Mouse (Mus musculus) c-Kit-positive CD71-negative TER-119-negative erythroid progenitor cells, embryonic 14.5 days (primary cell): ENCODE results near the gene Nup214.
"Not testable (repeated sequence)": the region's sequence is repeated elsewhere in the genome, so short reads cannot be mapped to it uniquely, and the experiment has no call there.

Experiments
- DNase-seq: peaks from one replicate; pipeline ENCODE4 v3.0.0-alpha.2; 2013; ENCODE audit warnings: low read depth

The Nup214 gene

GRCm38 (mm10) chr2:31964191-31964590, 10.0 kb upstream of the Nup214 start:
- DNase-seq = no peak

GRCm38 (mm10) chr2:31965110-31965509, 9.1 kb upstream of the Nup214 start:
- peak; percentile 41 for DNase-seq

DNA sequence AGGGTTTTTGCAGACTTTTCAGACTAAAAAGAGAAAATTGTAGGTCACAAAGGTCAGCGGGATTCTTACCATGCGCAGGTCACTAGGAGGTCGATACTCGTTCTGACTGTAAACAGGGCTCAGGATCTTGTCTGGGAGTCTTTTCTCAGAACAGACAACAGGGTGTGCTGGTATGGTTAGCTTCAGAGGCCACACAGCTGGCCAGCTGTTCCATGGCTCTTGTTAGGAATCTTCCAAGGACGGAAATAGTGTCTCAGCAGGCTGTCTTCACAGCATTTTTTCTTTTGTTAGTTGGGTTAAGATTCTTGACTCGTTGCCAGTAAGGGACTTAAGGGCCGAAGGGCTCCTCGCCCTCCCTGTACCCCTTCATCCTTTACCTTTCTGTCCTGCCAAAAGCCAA, 7.4 kb upstream of the Nup214 start:
- DNase-seq = no peak

DNA sequence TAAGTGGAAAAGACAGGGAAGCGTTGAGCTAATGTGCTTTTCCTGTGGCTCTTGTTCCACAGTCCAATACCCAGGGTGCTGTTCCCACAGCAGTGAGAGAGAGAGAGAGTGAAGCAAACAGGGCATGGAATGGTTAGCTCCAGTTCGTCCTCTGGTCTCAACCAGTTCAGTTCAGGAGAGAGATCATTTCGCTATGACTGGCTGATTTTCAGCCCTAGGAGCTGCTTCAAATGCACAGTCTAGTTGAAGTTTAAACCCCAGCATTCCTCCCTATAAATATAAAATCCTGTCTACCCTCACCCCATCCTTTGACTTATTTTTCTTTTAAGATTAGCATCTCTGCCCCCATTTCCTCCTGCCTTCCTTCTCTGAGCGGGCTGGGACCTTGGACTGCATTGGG, 1.6 kb upstream of the Nup214 start:
- DNase-seq = no peak

DNA sequence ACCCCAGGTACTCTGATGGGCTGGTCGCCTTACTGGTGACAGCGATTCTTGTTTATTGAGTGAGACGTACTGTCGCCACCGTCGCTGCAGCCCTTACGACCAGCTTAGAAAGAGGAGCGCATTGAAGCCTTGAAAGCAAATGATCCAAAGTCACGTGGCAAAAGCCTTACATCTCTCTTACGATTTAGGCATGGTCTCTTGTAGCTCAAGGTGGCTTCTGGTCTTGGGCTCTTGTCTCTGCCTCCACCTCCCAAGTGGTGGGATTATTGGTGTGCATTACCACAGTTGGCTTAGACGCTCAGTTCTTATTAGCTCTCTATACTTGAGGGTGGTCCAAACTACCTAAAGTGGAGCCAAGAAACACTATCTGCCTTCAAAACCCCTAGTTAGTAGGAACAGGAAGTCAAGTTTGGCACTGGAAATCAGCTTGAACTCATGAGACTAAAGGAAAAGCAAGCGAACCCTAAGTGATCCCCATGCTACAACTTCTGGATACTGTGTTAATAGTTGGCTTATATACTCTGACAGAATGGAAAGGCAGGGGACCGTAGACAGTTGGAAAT, 654 bp downstream of the Nup214 start:
- DNase-seq = no peak

DNA sequence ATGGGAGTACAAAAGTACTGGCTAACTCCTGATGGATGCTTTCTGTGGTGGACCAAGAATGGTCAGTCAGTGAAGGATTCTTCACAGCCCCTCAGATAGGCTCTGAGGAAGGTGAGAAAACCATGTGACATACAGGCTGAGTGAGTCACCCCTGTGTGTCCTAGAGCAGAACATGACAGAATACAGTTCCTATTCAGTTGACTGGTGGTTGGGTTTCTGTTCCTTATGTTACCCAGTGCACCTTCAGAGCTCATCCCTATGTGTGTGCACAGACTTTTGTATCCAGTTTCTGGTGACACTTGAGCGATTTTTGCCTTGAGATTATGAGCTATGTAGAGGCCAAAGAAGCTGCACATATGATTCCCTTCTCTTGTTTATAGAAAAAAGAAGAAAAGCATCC, 13.5 kb downstream of the Nup214 start:
- no peak for DNase-seq

DNA sequence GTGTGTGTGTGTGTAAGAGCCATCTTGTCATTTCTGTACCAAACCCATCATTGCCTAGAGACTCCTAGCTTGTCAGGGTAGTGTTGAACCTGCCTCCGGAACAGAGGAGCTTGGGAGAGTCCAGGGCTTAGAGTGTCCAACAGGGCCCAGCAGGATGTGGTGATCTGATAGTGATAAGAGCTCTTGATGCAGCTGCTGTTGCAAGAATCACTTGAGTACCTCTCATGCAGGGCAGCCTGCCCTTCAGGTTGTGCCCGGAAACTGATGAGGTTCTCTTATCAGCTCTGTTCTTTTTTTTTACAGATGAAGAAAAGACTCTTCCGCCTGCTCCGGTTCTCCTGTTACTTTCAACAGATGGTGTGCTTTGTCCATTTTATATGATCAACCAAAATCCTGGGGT, 16.7 kb downstream of the Nup214 start:
- DNase-seq = no peak

- DNase-seq = no peak
Observed at GRCm38 (mm10) chr2:31994896-31995295, 20.7 kb downstream of the Nup214 start.

DNA sequence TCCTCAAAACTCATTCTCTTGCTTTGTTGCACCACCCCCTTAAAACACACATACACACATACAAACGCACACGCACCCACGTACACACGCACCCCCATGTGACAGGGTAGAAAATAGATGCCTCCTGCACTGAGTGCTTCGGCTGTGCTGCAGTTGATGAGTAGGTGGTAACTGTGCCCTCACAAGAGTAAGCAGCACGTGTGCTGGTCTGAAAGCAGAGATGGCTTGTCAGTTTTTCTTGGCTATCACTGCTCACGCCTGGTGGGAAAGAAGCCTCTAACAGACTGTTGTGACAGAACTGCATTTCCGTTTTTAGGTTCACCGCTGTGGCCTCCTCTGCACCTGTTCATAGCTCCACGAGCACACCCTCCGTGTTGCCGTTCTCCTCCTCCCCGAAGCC, 21.8 kb downstream of the Nup214 start:
- DNase-seq = no peak

DNA sequence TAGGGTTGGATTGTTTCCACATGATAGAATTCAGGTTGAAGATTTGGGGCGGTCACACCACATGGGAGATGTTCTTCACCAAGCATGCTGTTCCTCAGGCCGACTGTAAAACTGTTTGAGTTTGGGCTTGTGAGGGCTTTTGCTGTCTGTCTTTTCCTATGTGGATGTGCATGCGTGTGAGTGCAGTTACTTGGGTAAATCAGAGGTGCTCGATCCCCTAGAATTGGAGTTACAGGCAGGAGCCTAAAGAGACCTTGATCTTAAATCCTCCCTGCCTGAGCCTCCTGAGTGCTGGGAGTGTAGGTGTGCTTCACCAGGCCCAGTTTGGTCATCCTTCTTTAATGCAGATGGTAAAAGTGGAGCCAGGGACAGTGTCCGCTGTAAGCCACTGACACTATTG, 23.3 kb downstream of the Nup214 start:
- no peak for DNase-seq

DNA sequence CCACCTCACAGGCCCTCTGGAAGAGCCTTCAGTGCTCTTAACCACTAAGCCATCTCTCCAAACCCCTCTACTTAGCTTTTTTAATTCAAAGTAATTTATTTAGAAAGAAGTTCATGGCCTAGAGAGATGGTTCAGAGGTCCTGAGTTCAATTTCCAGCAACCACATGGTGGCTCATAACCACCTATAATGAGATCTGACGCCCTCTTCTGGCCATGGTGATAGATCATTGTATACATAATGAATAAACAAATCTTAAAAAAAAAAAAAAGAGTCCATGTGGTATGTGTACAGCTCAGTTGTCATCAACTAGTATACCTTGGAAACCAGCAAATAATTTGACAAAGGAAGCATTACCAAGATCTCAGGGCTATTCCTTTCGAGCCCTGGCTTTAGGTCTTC, 24.2 kb downstream of the Nup214 start:
- DNase-seq = peak; percentile 6

DNA sequence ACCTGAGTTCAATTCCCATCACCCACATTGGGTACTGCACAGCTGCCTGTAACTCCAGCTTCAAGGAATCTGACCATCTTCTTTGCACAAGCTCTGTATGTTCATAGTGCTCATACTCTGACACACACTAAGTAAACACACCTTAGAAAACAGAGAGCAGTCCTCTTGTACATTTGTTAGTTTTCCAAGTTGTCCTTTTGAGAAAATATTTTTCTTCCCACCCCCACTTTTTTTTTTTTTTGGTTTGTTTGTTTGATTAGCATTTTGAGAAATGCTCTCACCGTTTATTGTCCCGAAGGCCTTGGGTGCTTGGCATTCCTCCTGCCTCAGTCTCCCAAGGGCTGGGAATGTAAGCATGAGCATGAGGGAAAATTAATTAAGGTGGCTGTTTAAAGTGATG, 34.1 kb downstream of the Nup214 start:
- DNase-seq = no peak

GRCm38 (mm10) chr2:32008716-32009115, 34.5 kb downstream of the Nup214 start:
- no peak for DNase-seq

DNA sequence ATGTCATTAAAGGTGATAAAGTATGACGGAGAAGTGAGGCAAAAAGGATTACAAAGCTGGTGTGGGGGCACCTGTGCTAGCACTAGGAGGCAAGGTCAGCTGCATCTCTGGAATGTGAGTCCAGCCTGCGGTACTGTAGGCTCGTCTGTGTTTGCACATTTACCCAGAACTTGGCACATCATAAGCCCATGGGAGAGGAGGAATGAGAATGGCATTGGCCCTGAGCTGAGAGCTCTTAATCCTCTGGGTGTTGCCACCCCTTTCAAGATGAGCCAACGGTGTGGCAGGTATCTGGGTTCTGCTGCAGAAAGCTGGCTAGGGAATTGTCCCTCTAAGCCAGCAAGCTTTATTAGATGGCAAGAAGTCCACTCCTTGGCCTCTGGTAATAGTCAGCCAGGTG, 45.5 kb downstream of the Nup214 start:
- no peak for DNase-seq

DNA sequence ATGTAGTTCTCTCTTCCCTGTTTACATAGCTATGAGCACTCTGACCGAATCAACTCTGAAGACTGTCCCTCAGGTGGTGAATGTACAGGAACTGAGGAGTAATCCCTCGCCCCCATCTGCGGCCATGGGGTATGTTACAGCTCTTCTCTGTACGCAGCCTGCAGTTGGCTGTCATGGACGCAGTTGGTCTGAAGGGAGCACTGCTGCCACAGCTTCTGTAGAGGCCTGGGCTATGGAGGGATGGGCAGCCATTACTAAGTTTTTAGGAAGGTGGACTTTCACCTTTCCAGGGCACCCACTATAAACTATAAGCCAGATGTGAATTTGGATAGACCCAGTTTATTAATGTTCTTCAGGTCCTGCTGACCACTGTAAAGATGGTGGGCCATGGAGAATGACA, 46.0 kb downstream of the Nup214 start:
- no peak for DNase-seq

GRCm38 (mm10) chr2:32024372-32024771, 50.1 kb downstream of the Nup214 start:
- DNase-seq = no peak

DNA sequence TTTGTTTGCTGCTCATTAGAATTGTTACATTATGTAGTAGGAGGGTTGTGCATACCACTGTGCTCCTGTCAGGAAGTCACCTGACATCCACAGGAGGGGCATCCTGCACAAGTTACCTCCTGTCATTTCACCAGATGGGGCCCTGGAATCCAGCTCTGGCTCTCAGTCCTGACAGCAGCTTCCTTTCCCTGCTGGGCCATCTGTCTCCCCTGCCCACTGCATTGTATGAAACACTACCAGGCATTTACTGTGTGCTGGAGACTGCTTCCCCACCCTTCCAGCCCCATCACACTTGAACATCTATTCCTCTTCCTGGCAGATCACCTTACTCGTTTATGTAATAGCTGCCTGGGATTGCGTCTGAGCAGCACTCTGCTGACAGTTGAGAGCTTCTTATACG, 55.4 kb downstream of the Nup214 start:
- no peak for DNase-seq

GRCm38 (mm10) chr2:32033436-32033835, 59.2 kb downstream of the Nup214 start:
- no peak for DNase-seq

DNA sequence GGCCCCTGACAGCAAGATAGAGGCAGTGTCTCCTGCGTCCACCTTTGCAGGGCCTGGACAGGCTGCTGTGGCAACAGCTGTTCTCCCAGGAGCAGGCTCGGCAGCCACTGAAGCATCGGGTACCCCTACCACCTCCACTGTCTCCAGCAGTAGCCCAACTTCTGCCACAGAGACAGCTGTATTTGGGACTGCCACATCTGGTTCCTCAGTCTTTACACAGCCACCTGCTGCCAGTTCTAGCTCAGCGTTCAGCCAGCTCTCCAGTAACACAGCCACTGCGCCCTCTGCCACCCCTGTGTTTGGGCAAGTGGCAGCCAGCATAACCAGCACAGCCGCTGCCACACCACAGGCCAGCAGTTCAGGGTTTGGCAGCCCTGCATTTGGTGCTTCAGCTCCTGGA, 60.0 kb downstream of the Nup214 start:
- no peak for DNase-seq

GRCm38 (mm10) chr2:32037279-32037858, 63.1 kb downstream of the Nup214 start:
- no peak for DNase-seq

GRCm38 (mm10) chr2:32038661-32039081, 64.4 kb downstream of the Nup214 start:
- DNase-seq = no peak

DNA sequence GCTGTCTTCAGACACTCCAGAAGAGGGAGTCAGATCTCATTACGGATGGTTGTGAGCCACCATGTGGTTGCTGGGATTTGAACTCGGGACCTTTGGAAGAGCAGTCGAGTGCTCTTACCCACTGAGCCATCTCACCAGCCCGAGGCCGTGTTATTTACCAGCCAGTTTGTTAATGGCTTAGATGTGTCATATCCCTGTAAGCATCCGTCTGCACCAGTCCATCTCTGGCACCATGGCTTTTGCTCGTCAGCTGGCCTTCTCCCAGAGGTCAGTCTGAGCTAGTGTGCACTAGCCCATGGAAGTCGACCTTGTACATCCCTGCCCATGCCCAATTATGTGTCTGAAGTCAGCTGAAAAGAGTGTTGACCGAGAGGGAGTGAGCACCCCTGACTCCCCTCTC, 66.4 kb downstream of the Nup214 start:
- DNase-seq = not testable (repeated sequence)

DNA sequence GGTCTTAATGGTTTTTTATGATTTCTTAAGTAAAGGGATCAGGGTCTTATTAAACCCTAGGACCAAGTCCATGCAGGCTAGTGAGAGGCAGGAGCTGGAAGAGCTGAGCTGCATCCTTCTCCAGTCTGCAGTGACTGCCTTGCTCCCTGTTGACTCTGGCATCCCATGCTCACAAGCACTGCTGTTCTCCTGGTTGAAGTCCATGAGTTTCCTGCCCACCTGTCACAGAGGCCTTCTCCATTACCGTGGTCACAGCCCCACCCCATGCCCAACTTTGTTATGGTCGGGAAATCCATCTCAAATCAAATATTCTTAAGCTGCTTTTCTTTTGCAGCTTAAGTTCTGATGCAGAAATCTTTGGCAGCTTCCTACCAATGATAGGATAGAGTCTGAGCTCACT, 66.9 kb downstream of the Nup214 start:
- no peak for DNase-seq

DNA sequence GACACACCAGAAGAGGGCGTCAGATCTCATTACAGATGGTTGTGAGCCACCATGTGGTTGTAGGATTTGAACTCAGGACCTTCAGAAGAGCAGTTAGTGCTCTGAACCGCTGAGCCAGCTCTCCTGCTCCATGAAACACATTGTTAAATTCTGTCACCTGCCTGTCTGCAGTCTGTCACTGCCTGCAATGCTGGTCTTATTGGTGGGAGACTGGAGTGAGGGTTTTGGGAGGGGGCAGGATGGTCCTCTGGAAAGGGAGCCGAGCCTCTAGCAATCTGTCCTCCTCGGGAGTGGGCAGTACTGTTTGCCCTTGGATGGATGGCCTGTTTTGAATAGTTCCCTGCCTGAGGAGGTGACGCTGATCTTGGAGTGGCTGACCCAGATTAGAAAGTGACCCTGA, 69.6 kb downstream of the Nup214 start:
- DNase-seq = no peak

DNA sequence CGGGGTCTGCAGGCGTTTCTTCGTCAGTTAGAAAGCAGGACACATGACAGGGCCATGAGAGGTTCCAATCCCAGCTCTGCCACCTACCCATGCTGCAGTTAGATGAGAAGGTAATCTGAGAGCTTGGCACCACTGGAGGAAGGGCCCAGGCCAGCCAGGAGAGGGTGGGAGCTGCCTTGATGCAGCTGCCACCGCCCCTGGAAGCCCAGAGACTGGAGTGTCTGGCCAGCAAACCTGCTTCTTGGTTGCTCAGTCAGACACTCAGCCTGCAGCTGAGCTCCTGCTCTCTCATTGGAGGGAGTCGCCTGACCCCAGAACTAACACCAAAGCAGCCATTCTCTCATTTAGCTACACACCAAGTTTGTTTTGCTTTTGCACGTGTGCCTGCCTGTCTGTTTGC, 71.1 kb downstream of the Nup214 start:
- DNase-seq = no peak
